Mouse (Mus musculus) ES-E14 (cell line): ENCODE measurements at regions not wholly inside any gene's neighbourhood (a gene's known extent, or its start where the extent isn't known, plus 50 kb on each side); places are given as distances from the start of the nearest gene placed in this dataset.

Experiments used
- CHD2 ChIP-seq: IDR thresholded peaks from 2 replicates; pipeline ENCODE4 v1.6.1; 2014; ENCODE audit warnings: mild to moderate bottlenecking, low read depth, low read length, inconsistent platforms
- HCFC1 ChIP-seq: IDR thresholded peaks from 2 replicates; pipeline ENCODE4 v1.6.1; 2012; ENCODE audit warnings: low read length, inconsistent platforms, borderline replicate concordance; ENCODE audit not compliant: insufficient read depth
- MAFK ChIP-seq: IDR thresholded peaks from 2 replicates; pipeline ENCODE4 v1.6.1; 2014; ENCODE audit warnings: mild to moderate bottlenecking, low read depth, low read length, inconsistent platforms; ENCODE audit not compliant: insufficient read depth
- ZC3H11A ChIP-seq: IDR thresholded peaks from 2 replicates; pipeline ENCODE4 v1.6.1; 2012; ENCODE audit warnings: low read depth, mild to moderate bottlenecking, inconsistent platforms, low read length, borderline replicate concordance

GRCm38 (mm10) chr12:109917761-109918160 lies 317.6 kb upstream of the Rtl1 start:
- TF ChIP-seq CHD2 = no peak
- TF ChIP-seq MAFK = no peak
- TF ChIP-seq HCFC1 = no peak
- no peak for TF ChIP-seq ZC3H11A
